Mouse (Mus musculus): ENCODE data around the gene Evi5l.

GRCm38 (mm10) chr8:4141721-4142120 is 24.6 kb upstream of the Evi5l start:
- TF ChIP-seq POLR2A (IDR thresholded peaks at IDR 0.05; ENCODE audit: borderline replicate concordance, control insufficient read depth, low read depth, low read length) = no peak
- no peak for TF ChIP-seq CTCF (IDR thresholded peaks at IDR 0.05; ENCODE audit: control insufficient read depth, insufficient read depth, low read length)

Measured in bone marrow, adult 2 months (tissue).